Mouse (Mus musculus): ENCODE measurements around the gene Rtn4rl2.

DNA sequence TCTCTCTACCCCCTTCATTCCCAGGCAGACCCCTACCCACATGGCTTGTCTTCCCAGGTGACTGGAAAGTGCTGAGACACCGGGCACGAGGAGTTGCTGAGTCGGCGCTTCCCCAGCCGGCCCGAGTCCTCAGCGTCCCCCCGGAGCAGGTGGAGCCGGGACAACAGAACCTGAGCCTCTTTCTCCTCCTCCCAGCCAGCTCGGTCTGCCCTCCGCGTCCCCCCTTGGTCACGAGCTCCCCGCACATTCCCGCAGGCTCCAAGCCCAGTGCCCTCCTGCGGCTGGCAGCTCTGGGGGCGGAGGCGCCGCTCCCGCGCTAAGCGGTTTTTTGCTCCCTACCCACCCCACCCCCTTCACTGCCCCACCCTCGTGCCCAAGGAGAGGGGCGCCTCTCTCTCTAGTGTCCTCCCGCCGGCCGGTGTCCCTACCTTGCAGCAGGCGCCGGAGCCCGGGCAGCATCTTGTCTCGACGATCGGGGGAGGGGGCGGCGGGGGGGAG lies at the start of gene Rtn4rl2:
- TF ChIP-seq POLR2A (IDR thresholded peaks at IDR 0.05; ENCODE audit: borderline replicate concordance, extremely low read depth, insufficient read depth, insufficient read length, poor library complexity, severe bottlenecking) (no peak), CTCF (IDR thresholded peaks at IDR 0.05; ENCODE audit: borderline replicate concordance, extremely low read depth, insufficient read depth, insufficient read length) (no peak)

Data from brain, embryonic 14.5 days (tissue).